Mouse (Mus musculus): Measurements from ENCODE around the gene Odf4.

Odf4 gene

DNA sequence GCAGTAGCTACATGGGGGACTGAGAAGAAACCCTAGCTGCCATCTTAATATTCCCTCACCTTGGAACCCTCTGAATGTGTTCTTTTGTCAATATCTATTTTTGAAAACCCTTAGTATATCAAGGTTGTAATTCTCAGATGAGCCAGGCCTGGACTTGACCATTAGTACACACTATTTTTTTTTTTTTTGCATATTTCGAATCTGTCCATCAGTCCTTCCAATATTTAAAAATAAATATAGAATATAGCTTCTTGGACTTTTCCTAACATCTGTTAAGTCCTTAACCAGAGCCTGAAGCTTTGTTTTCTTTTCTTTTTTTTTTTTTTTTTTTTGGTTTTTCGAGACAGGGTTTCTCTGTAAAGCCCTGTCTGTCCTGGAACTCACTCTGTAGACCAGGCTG, 43.0 kb downstream of the Odf4 start:
- no peak for ATAC-seq (ENCODE audit: insufficient number of reproducible peaks, low FRiP score, low TSS enrichment)

DNA sequence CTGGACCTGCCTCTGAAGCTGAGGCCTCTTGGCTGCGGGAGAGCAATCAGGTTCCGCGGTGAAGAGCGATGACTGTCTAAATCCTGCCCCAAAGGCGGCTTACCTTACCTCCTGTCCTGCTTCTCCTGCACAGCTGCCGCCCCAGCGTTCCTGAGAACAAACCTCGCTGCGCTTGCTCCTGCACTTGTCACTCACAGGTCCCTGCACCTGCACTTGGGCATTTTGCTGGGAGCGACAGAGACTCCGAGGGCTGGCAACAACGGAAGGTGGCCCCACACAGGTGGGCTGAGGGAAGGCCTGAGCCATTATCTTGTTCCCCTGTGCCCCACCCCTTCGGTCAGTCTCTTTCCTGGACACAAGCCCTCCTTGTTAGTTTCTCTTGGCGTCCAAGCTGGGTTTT, 44.8 kb downstream of the Odf4 start:
- ATAC-seq (ENCODE audit: insufficient number of reproducible peaks, low FRiP score, low TSS enrichment), result no peak

DNA sequence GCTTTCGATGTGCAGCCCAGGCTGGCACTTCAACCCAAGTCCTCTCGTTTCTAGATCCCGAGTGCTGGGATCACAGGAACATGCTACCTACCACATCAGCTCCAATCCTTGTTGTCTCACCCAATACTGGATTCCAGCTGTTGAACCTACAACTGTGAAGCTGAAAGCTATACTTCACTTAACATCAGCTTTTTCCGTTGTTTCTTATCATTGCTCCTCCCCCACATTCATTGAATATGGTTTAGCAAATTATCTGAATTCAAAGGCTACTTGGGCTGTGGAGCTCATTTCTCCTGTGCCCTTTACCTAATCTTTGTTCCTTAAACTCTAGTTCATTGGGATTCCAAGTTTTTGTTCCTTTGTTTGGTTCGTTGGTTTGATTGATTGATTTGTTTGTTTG, 48.1 kb downstream of the Odf4 start:
- no peak for ATAC-seq (ENCODE audit: insufficient number of reproducible peaks, low FRiP score, low TSS enrichment)

DNA sequence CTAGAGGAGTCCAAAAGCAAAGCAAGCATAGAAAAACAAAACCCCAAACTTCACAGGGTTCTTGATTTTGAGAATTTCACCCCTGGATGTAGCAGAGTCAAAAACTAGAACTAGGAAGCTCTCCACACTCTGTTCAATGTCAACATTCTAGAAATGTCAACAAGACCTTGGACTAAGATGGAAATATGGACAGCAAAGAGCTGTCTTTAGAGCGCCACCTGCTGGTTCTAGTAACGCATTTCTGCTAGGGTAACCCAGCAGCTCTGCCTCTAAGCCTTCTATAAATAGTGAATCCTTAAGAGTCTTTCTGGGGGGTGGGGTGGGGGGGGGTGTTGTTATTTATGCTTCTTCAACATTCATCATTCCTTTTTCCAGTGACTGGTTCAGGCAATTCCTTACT, 52.0 kb downstream of the Odf4 start:
- no peak for ATAC-seq (ENCODE audit: insufficient number of reproducible peaks, low FRiP score, low TSS enrichment)
